Mouse (Mus musculus): ENCODE measurements around the gene Sh3pxd2a.

GRCm38 (mm10) chr19:47500389-47501011 is 36.3 kb upstream of the Sh3pxd2a start:
- no peak for TF ChIP-seq CTCF (IDR thresholded peaks at IDR 0.05; ENCODE audit: extremely low read depth, insufficient read depth, low read length)
- no peak for TF ChIP-seq POLR2A (IDR thresholded peaks at IDR 0.05; ENCODE audit: extremely low read depth, insufficient read depth, low read length)

Measured in cortical plate, adult 2 months (tissue).